Mouse (Mus musculus) left cerebral cortex, adult 18-20 months (tissue): ENCODE data around the gene Stoml2. TPM values are rescaled to one million over a fixed set of nuclear protein-coding genes. Genes with fewer than 3 reads are reported as not detected.
"Not testable (repeated sequence)": the region's sequence is repeated elsewhere in the genome, so short reads cannot be mapped to it uniquely, and the experiment has no call there.

Experiments
- DNase-seq, 2 experiments: peaks; one replicate each; pipeline ENCODE4 v3.0.0; 2021 to 2022; ENCODE audit warnings: low spot score in 2 of 2, mixed read lengths in 1 of 2
- total RNA-seq, 2 experiments: library from RNA; stranded (reverse); gene quantifications; 2 replicates each; pipeline ENCODE4 v1.2.3; 2021

The Stoml2 gene
- total RNA-seq, 2 experiments from 2014 or later = 104 to 113 TPM

- DNase-seq = no peak
Observed at GRCm38 (mm10) chr4:43005765-43006164, 25.7 kb downstream of the Stoml2 start.

- DNase-seq = no peak
Observed at GRCm38 (mm10) chr4:43004951-43005350, 26.6 kb downstream of the Stoml2 start.

GRCm38 (mm10) chr4:43002756-43003439, 28.6 kb downstream of the Stoml2 start:
- no peak for DNase-seq

GRCm38 (mm10) chr4:43001272-43001671, 30.2 kb downstream of the Stoml2 start:
- DNase-seq = no peak

DNA sequence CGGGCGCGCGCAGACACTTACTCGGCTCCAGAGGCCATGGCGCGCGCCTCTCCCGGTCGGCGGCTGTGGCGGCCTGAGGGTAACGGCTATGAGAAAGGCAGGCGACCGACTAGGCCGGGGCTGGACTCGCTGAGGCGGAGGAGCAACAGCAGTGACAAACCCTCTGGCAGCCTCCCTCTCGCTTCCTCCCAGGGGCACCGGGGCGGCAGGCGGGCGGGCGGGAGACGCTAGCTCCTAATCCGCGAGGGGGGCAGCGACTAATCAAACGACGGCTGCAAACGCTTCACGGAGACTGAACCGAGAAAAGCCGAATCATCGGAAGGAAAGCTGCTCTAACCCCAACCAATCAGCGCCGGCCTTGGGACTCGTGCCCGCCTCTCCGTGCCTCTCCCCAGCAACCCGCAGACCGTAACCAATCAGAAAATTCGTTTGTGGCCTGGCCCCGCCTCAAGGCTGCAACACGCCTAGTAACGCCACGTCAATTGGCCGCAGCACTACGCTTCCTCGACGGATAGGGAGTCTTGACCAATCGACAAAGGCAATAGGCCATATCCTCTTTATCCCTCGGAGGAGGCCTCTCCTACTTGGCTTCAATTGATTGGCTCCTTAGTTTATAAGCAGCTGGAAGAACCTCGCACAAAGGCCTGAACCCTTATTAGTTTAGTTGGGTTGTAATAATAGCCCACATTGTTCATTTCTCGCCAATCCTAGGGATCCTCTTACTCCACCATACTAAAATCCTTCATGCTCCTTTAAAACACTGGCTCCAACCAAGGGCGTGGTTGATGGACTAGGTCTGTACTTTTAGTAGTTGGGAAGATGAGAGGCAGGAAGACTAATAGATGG, 31.1 kb downstream of the Stoml2 start, which contains the start of gene Vcp:
Vcp (minus strand) TSS at position 367 of the 846 bp plus-strand sequence.
- peak; percentile 98 to 99 for DNase-seq

GRCm38 (mm10) chr4:42999451-43000140, 31.9 kb downstream of the Stoml2 start:
- DNase-seq = peak; percentile 54 to 69

DNA sequence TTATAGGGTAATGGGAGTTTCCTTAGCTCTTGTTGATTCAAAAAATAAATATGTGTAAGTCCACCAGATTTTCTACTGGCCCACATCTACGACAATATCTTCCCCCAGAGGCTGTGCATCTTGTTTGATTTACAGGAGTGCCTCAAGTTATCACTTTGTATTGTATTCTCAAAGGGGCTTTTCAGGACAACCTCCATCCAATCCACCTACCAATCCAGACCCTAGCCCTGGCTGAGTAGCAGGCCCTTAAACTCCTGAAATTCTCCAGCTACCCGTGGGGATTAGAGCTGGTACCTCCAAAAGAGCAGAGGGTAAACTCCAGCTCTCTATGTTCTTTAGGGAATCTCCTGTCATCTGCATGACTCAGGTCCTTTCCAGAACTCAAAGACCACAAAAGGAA, 33.5 kb downstream of the Stoml2 start:
- DNase-seq = no peak

GRCm38 (mm10) chr4:42988296-42988695, 43.2 kb downstream of the Stoml2 start:
- no peak for DNase-seq

- not testable (repeated sequence) for DNase-seq
Observed at GRCm38 (mm10) chr4:42980467-42980866, 51.0 kb downstream of the Stoml2 start.

DNA sequence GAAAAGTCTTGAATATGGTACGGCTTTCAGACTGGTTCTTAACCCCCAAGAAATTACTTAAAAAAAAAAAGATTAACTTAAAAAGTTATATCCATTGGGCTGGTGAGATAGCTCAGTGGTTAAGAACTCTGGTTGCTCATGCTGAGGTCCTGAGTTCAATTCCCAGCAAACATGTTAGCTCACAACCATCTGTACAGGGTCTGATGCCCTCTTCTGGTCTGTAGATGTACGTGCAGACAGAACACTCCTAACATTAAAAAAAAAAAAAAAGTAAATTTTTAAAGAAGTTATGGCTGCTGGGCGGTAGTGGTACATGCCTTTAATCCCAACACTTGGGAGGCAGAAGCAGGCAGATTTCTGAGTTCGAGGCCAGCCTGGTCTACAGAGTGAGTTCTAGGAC, 53.4 kb downstream of the Stoml2 start:
- no peak for DNase-seq

Other genes with a start within 250 kb of the Stoml2 start
- gene Fam205a1, start 177.8 kb downstream of the Stoml2 start, total RNA-seq = under 1 TPM; 0.12 to 0.19 TPM
- gene Gm12394, start 174.9 kb downstream of the Stoml2 start, total RNA-seq = 1 to 10 TPM; 1.9 to 2.2 TPM
- gene Fam205c, start 157.5 kb downstream of the Stoml2 start, total RNA-seq = 1 to 10 TPM in 1 of 2 experiments, under 1 TPM in 1; 0.44 to 1.4 TPM
- gene Phf24, start 115.0 kb downstream of the Stoml2 start, total RNA-seq = 100 to 1,000 TPM; 366 to 369 TPM
- 100 to 1,000 TPM; 262 to 268 TPM for gene Dnajb5, start 81.9 kb downstream of the Stoml2 start, total RNA-seq
- not detected for gene 1700022I11Rik, start 62.1 kb downstream of the Stoml2 start, total RNA-seq
- 100 to 1,000 TPM; 180 to 185 TPM for gene Vcp, start 31.2 kb downstream of the Stoml2 start, total RNA-seq
- gene Fancg, start 21.2 kb downstream of the Stoml2 start, total RNA-seq = 10 to 100 TPM; 10.3 to 11.6 TPM
- gene Pigo, start 5.9 kb downstream of the Stoml2 start, total RNA-seq = 10 to 100 TPM; 24.1 to 25.4 TPM
- gene Fam214b, start 14.5 kb upstream of the Stoml2 start, total RNA-seq = 10 to 100 TPM; 33.0 to 34.3 TPM
- 10 to 100 TPM; 52.3 to 58.3 TPM for gene Unc13b, start 27.2 kb upstream of the Stoml2 start, total RNA-seq
- gene Atp8b5, start 235.4 kb upstream of the Stoml2 start, total RNA-seq = under 1 TPM; 0.19 to 0.44 TPM